Mouse (Mus musculus) spleen, postnatal 4 days (tissue): ENCODE results near the gene A630076J17Rik.

ENCODE experiments used
- DNase-seq, 2 experiments: peaks; one replicate each; pipeline ENCODE4 v3.0.0; 2022; ENCODE audit warnings: low spot score in 2 of 2

The A630076J17Rik gene

DNA sequence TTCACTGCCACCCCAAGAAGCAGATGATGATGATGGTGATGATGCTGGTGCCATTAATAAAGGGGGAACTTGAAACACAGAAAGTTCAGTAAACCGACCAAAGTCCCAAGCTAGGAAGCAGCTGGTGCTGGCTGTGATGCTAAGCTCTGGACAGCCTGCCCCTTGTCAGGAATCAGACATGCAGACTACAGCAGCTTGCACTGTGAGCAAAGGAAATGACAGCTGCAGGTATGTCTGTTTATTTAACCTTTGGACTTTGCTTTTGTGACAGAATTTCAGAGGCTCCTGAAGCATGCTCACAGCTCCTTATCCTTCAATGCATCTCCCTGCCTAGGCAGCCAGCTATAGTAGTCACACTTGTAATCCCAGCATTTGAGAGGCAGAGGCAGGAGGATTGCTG is at the start of gene A630076J17Rik:
TSS of gene A630076J17Rik (plus strand) at position 88 of the 400 bp plus-strand sequence.
- DNase-seq = no peak

DNA sequence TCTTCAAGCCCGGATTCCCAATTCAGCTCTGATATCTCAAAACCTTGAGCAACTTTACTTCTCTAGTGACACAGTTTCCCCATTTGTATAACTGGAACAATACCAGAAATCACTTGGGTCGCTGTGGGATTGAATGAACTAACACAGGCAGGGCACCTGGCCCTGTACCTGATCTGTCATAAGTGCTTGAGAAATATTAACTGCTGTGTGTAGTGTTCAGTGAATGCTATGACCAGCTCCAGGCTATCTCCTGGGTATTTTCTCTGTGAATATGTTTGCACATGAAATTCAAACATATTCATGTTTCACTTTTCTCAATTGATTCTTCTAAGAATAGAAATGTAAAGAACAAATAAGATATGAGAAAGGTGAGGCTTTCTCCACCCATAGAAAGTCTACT is 49.6 kb upstream of the A630076J17Rik start:
- no peak for DNase-seq

DNA sequence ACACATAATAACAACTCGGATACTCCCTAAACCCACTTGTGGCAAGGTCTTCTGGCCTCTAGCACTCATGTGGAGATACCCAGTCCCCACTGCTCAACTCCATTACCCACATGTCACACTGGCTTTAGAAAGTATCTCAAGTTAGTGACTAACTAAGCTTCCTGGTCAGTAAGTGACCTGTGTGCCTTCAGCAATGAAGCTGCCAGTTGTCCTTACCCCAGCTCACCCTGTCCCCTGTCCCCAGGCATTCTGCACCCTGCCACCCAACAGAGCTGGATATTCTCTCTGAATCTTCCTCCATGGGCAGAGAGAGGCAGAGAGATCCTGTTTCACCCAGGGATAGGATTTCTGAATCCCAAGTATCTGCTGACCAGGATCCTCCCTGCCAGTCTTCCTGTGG is 47.7 kb upstream of the A630076J17Rik start, which contains the start of gene Kcna10:
TSS of gene Kcna10 (plus strand) at position 301 of the 400 bp plus-strand sequence.
- no peak for DNase-seq

DNA sequence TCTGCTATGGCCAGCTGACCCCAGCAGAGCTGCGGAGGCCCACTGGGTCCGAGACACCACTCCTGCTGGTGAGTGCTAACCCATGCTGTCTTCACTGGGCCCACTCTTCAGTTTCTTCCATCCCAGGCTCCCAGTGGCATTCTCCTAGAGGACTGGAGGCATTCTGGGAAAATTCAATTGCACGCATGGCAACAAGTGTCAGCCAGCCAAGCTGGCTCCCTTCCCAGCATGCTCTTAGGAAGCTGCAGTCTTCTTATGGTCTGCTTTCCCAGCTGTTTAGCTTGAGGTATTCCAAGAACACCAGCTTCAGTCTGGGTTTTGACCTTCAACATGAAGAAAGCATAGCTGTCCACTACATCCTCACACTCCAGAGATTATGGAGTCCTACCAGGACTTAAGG is 47.2 kb upstream of the A630076J17Rik start:
- no peak for DNase-seq

DNA sequence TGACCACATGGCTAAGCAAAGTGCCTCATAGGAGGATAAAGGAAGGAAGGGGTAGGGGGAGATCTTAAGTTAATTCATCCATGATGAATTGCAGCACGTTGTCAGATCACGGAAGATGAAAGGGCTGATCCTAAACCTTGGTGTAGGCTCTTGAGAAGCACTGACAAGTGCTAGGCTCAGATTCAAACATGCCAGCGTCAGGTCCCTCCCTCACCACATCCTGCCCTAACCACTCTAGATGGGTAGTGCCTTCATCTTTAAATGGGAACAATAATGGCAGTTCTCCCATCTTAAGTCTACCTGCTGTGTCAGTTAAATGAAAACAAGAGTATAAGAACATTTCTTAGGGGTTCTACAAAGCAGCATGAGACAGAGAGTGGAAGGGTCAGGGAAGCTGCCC is 44.8 kb upstream of the A630076J17Rik start:
- no peak for DNase-seq

DNA sequence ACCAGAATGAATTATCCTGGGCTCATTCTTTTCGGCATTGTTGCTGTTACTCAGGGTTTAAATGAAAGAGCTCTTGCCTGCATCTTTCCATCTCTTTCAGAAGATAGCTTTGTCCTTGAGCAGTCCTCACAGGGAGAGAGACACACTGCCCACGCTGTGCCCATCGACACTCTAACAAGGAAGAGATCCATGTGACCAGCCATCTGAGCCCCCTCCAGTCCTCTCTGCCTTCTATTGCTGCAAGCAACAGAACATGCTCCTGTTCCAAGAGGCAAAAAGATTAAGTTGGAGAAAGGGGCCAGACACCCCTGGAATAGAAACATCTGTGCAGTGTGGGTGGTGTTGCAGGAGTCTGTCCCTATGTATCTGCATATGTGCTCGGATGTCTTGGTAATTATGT is 43.4 kb upstream of the A630076J17Rik start:
- no peak for DNase-seq

DNA sequence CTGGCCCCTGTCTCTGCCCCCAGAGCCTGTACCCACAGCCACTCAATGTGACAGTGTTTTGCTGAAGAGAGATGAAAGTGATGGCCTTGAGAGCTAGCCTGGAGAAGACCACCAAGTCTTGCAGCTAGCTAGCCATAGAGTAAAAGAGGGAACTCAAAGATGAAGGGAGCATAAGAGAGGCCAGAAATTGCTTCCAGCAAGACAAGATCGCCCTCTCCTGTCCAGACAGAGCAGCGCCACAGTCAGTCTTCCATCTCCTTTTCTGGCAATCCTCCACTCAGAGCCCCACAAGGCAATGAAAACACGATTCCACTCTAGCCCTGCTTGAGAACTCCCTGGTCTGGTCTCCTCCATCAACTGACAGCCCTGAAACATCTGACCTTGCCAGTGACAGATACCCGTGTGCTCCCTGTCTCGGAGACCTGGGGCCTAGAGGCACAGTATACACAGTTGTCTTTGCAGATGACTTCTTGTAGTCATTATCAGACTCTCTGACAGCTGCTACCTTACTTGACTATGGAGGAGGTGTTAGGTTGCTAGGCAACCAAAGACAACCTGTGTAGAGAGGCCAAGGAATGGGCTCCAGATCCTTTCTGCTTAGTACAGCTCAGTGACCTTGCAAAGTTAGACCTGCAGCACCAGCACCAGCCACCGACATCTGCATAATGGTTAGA is 42.1 kb upstream of the A630076J17Rik start:
- DNase-seq = no peak

DNA sequence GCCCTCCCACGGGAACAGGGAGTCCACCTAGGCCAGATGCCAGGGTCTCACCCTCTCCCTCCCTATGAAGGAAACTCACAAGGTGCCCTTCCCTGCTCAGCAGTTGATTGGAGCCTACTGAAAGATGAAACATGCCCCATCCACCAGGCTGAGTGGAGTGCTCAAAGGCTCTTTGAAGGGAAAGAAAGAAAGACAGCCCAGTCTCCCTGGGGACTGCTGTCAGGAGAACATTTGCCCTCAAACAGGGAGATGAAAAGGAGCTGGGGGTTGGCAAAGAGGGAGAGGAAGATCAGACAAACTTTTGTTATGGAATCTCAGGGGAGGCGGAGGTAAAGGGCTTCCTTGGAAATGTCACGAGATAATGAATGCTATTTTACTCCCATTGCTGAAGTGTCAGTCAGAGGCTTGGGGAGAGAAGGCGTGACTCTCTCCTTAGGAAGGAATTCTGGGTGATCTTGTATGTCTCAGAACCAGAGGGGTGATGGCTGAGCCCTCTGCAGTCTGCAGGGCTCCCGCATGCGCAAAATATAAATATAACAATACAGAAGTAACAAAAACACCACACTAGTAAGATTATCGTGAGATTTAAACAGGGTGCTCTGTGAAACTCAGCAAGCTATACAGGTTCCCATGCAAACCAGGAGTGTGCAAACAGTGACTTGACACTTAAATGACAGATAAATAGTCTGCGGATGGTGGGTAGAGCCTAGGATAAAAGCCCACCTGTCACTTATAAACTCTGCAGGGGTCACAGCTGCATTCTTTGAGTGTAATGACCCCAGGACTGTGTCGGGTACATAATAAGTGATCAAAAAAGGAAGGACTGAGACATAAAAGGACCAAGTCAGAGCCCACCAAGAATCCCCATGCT is 28.9 kb upstream of the A630076J17Rik start:
- no peak for DNase-seq

DNA sequence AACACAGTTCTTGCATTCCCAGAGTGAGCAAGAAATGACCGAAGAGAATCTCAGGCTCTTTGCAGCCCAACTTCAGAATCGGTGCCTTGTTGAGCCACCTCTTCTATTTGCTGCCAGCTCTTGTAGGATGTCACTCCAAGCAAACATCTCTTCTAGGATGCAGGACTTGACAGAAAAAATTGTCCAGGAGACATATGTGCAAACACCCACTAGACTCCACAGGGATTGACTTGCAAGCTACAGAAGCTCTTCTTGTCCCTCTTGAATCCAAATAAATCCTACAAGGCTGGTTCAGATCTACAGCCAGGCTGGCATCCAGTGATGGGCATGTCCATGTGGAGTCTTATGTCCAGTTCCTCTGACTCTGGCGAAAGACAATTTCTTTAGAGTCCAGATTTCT is 26.0 kb upstream of the A630076J17Rik start:
- no peak for DNase-seq

DNA sequence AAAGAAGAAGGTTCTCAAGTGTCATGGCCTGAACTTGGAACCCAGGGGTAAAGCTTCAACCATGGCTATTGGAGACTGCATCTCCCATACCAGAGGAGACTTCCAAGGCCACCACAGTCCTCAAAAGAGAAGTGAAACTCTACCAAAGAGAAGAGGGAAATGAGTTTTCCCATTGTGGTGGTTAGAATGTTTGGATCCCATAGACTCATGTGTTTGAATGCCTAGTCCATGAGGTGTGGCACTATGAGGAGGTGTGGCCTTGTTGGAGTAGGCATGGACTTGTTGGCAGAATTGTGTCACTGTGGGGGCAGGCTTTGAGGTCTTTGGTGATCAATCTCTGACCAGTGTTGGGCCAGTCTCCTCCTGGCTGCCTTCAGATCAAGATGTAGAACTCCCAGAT is 25.2 kb upstream of the A630076J17Rik start:
- DNase-seq = no peak

DNA sequence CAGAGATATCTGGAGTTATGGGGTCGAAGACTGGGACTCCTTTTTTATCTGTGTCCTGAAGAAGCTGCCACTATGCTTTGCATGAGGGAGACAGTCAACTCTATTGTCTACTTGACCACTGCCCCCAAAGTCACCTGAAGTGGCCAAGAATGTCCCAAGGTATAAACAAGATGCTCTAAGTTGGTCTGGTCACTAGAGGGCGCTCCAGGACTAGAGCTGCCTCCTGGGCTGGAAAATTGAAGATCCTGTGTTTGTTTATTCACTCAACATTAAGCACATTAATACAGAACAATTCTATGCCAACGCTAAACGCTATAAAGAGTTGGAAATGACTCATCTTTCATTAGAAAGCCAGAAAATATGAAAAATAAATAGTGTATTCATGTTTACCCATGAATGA is 24.4 kb upstream of the A630076J17Rik start:
- peak; percentile 37 to 83 for DNase-seq

DNA sequence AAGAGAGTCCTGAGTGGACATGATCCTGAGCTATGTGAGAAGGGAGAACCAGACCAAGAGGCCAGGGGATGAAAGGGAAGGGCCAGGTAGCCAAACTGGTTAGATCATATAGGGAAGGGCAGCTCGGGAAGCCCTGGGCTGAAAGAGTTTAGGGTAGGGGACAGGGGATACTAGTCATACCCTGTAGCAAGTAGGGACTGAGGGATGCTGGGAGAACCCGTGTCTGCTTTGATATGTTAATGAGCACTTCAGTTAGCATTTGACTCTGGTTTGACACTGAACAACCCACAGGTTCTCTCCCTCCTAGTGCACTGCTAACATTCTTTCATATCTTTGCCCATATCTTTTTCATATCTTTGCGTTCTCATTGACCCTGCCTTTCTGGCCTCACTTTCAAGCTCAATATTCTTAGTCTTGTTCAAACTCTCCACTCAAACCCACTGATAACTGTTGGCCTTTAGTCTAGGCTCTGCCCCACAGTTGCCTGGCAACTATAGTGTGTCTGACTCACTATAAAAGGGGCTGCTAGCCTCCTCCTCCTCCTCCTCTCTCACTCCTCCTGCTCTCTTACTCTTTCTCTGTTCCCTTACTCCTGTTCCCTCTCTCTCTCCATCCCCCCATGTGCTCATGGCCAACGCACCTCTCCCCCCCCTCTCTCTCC is 23.8 kb upstream of the A630076J17Rik start:
- DNase-seq = no peak

DNA sequence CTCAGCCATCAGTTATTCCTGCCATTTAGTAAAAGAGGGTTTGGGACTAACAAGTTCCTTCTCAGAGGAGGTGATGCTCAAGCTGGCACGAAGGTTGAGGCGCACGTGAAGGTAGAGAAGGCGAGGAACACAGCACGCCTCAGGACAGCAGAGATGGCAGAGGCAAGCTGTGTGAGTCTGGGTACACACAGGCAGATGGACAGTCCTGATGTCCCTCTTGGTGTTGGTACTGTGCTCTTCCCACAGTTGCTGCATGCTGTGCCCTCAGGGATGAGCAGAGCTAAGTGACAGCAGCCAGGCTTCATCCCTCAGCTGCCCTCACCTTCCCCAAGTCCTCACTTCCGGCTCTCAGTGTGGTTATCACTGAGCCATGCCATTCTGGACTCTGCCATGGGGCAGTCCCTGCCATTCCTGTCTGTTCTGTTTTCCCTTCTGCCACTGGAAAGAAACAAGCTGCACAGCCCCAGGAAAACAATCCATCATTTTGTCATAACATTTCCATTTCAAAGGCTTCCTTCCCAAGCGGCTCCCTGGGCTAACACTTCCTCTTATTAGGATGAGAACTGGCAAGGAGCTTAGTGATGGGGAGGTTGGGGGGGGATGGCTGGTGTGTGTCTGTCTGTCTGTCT is 22.7 kb upstream of the A630076J17Rik start:
- no peak for DNase-seq

DNA sequence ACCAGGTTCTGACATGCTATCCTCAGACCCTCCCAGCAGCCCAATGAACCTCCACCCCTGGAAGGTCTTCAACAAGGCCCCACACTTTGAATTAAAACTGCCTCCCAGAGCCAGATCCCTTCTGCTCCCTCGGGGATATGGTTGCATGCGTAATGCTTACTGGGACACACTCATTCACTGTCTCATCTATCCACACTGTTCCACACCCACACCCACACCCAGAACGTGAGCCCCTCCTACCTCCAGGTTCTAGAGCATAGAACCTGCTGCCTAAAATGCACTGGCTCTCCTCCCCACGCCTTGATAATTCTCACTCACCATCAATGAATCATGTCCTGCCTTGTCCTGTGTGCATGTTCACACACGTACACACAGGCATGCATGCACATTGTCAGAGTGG is 15.8 kb upstream of the A630076J17Rik start:
- no peak for DNase-seq

DNA sequence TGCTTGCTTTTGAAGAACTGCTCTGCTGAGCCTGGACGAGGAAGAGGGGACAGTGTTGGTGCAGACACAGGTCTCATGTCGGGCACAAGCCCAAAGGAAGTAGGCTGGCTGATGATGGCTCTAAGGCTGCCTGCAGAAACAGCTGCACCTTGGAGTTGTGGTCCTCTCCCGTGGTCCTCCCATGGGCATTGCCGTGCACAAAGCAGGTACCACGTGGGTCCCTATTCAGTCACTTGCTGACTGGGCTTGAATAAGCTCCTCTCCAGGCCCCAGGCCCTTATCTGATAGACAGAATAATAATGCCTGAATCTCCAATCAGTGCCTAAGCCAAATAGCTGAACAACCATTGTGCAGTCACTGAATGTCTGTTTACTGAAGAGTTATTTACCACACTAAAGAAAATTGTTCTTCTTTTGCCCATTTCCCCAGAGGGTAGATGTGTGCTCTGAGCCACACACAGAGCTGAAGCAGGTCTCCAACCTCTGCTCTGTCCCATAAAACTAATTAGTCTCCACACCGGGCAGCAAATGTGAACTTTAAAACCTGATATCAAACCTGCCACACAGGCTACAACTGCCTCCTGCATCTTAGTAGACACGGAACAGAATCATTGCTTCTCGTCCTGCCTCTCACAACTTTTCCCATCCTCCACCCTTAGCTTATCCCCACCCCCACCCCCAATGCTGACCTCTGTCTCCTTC is 13.9 kb upstream of the A630076J17Rik start:
- no peak for DNase-seq

DNA sequence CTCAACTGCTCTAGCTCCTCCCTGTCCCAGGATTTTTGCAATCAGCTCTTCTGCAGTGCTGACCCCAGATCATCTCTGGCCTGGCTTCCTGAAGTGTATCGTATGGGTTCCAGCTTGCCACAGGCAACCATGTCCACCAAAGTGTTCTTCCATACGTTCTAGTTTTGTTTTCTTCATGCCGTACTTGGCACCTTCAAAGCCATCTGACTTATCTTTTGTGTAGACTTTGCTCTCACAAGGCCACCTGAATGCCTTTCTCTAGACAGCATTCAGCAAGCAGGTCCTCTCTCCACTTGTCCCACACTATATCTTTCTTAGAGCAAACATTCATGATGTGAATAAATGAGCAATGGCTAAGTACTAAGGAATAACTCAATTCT is 13.3 kb upstream of the A630076J17Rik start:
- no peak for DNase-seq

DNA sequence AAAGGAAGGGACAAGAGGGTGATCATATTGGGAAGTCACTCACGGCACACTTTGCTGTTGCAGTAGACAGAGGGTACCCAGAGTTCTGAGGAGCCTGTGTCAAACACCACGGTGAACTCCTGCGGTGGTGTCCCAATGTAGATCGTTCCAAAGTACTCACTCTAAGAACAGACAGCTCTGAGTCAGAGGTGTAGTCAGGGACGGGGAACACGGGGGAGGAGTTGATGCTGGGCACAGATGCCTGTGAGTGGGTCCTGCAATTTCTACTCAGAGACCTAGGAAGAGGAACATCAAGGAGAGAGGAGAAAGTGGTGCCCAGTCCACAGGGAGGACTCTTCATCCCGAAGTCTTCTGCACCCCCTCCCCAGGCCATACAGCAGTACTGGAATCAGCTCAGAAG is 11.8 kb upstream of the A630076J17Rik start:
- DNase-seq = no peak

DNA sequence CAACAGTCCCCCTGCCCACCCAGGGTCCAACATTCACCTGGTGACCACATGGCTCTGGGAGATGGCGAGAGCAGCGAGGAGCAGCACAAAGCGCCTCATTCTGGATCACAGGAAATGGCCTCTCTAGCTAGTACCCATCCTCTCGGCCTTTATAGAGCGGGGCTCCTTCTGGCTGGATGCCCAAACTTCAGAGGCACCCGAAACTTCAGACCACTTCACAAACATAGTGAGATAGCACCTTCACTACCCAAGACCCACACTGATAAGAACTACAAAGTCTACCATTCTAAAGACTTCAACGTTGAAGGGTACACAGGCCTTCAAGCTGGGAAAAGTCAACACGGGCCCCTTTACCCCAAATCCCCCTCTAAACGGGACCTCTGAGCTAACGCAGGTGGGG is 8.8 kb upstream of the A630076J17Rik start, which contains the start of gene Cym:
TSS of gene Cym (minus strand) at position 125 of the 400 bp plus-strand sequence.
- DNase-seq = no peak

DNA sequence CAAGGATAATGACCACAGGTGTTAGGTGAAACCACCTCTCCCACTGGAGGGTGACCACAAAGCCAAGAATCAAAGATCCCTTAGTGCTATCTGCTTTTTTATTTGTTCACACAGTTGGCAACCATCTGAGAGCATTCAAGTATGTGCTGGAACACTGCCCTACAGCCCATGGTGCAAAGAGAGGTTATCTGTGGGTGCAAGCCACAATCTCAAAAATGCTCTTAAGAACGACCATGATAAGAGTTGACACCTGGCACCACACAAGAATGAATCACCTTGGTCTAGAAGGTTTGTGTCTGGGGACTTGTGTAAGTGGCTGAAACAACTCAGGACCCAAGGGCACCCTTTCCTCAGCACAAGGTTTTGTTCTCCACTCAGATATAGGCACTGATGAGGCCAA is 7.2 kb upstream of the A630076J17Rik start:
- no peak for DNase-seq

DNA sequence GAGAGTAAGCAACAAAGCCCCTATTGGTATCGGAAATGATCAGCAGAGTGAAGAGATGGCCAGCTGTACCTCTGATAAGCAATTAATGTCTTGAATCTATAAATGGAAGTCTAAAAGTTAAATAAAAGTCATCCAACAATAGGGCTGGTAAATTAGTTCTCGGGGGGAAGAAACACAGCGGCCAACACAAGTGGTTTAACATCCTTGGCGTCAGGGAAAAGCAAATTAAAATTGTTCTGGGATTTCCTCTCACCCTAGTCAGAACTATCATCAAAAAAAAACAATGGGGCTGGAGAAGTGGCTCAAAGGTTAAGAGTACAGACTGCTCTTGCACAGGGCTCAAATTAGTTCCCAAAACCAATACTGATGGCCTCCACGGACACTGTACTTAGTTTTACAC is 4.6 kb upstream of the A630076J17Rik start:
- DNase-seq = no peak

DNA sequence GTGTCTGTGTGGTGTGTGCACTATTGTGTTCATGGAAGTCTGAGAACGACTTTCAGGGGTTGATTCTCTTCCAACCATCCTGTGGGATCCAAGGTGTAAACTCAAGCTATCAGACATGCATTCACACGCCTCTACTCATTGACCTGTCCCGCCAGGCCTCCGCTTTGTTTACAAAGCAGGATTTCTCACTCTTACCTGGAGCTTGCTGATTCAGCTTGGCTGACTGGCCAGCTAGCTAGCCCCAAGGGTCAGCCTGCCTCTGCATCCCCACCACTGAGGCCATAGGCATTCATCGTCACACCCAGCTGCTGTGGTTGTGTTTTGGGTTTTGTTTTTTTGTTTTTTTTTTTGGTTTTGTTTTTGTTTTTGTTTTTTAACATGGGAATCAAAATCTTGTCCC is 1.2 kb upstream of the A630076J17Rik start:
- no peak for DNase-seq
